Mouse (Mus musculus) lung, postnatal 0 days (tissue): ENCODE data around the gene Rab1a.

Source experiments
- CTCF ChIP-seq: IDR thresholded peaks from 2 replicates; pipeline ENCODE4 v1.5.1; 2016; ENCODE audit warnings: antibody characterized with exemption, mild to moderate bottlenecking
- EP300 ChIP-seq: IDR thresholded peaks from 2 replicates; pipeline ENCODE4 v1.6.1; 2016; ENCODE audit warnings: antibody characterized with exemption, mild to moderate bottlenecking, control low read depth

DNA sequence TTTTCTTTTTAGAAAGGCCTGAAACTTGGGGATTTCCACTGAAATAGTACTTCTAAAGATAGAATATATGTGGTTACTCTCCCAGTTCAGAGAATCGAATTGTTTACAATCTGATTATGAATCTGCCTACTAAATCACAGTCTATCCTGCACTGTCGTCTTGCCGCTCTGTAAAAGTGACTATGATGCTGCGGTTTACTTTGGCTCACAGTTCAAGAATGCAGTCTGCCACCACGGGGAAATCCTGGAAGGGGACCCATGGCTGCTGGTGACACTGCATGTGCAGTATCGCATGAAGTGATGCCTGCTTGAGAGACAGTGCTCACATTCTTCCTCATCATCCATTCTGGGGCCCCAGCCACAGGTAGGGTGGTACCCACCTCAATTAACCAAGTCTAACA is 44.1 kb downstream of the Rab1a start:
- TF ChIP-seq CTCF, result no peak
- TF ChIP-seq EP300, result no peak
